ENCODE assay signal across 7 mouse cellular contexts in the genomic region with DNA sequence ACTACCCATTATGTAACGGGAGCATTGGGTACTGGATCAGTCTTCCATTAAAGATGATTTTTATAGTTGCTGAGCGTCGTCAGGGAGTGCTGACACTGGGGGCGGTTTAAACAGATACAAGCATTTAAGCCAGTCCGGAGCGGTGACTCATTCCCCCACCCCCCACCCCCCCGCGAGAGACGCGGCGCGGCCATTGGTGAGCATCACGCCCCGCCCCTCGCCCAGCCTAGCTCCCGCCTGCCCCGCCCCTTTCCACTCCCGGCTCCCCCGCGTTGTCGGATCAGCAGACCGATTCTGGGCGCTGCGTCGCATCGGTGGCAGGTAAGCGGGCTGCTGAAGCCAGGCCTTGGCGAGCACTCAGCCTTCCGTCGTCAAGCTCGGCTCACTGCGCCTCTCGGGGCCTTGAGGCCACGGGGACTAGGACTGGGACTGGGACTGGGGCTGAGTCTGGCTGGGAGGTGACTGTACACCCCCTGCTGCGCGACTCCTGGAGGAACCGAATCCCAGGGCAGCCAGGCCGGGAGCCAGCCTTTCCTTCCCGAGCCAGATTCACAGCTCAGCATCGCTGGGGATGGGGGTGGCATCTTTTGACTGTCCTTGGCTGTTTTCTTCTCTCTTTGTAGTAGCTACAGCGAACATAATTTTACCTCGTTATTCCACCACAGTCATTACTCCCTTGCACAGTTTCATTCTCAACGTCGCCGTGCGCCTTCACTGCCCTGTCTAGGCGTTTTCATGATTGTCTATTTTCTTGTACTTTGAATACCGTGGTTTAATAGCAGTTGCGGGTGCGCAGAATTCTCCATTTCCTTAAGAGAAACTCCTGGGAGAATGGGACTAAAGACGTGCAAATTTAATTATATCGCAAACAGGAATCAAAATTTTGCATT. TPM values are rescaled to one million over a fixed set of nuclear protein-coding genes. Genes with fewer than 3 reads are reported as not detected.
A peak's percentile ranks its signal among the peaks of the same experiment; 100 is the strongest.
DNase-seq lines count a peak whose midpoint lies in the region; ATAC-seq lines count a peak whose summit lies in the region.

TSS of gene Prnp (plus strand) at position 246 of the 890 bp plus-strand sequence.
TSS of gene Prn (plus strand) at position 275 of the 890 bp plus-strand sequence.

- no peaks in the 10 kb centered on the region for H3K9me3 ChIP-seq in embryonic facial prominence, embryonic 12.5 days
- H3K9me3 ChIP-seq in limb, embryonic 11.5 days (ENCODE audit: control insufficient read depth, low read length) = no peaks in the 10 kb centered on the region
- no peaks in the 10 kb centered on the region for H3K9me3 ChIP-seq in midbrain, embryonic 14.5 days (ENCODE audit: control insufficient read depth, low read length)

- H3K9ac ChIP-seq in embryonic facial prominence, embryonic 12.5 days = peak within 1 kb of the TSS; percentile 72
- H3K9ac ChIP-seq in limb, embryonic 11.5 days (ENCODE audit: low read length) = peak within 1 kb of the TSS; percentile 62
- H3K9ac ChIP-seq in midbrain, embryonic 14.5 days (replicated peaks; ENCODE audit: low read length) = peak within 1 kb of the TSS; percentile 95

- peak within 1 kb of the TSS; percentile 70 for H3K4me3 ChIP-seq in embryonic facial prominence, embryonic 12.5 days
- H3K4me3 ChIP-seq in limb, embryonic 11.5 days (ENCODE audit: low read depth, low read length) = peak within 1 kb of the TSS; percentile 52
- peak within 1 kb of the TSS; percentile 75 for H3K4me3 ChIP-seq in midbrain, embryonic 14.5 days (replicated peaks; ENCODE audit: low read depth, low read length)

- DNase-seq in adrenal gland, postnatal 25 days = peak; percentile 94
- peak; percentile 99 for DNase-seq in heart, adult 11 months
- peak; percentile 90 for DNase-seq in kidney, adult 18-20 months
- DNase-seq in limb, embryonic 11.5 days (ENCODE audit: low spot score) = peak; percentile 94
- DNase-seq in midbrain, embryonic 14.5 days = peak; percentile 97
- DNase-seq in spleen, adult 18-20 months = peak; percentile 80 to 88

- H3K27me3 ChIP-seq in embryonic facial prominence, embryonic 12.5 days = no peaks in the 10 kb centered on the region
- H3K27me3 ChIP-seq in limb, embryonic 11.5 days (ENCODE audit: control insufficient read depth, insufficient read depth, low read length) = no peaks in the 10 kb centered on the region
- H3K27me3 ChIP-seq in midbrain, embryonic 14.5 days (ENCODE audit: control insufficient read depth, insufficient read depth, low read length) = no peaks in the 10 kb centered on the region

- ATAC-seq in embryonic facial prominence, embryonic 12.5 days (ENCODE audit: insufficient number of reproducible peaks, insufficient read depth, low FRiP score, low TSS enrichment) = peak; percentile 89
- ATAC-seq in limb, embryonic 11.5 days (ENCODE audit: insufficient number of reproducible peaks, low FRiP score, low TSS enrichment, low read depth) = peak; percentile 91
- peak; percentile 94 for ATAC-seq in midbrain, embryonic 14.5 days (ENCODE audit: low FRiP score, low TSS enrichment)

- 6% methylated on average over 50 of the region's 52 CpGs for WGBS in embryonic facial prominence, embryonic 12.5 days
- 6% methylated on average over 52 of the region's 52 CpGs for WGBS in limb, embryonic 11.5 days
- WGBS in midbrain, embryonic 14.5 days = 4% methylated on average over 52 of the region's 52 CpGs

- peaks cover 12% of the 10 kb centered on the region; the same call in 1 of the 2 replicates for H3K4me1 ChIP-seq in embryonic facial prominence, embryonic 12.5 days
- peaks cover 2% of the 10 kb centered on the region; the same call in 1 of the 2 replicates for H3K4me1 ChIP-seq in limb, embryonic 11.5 days (ENCODE audit: control insufficient read depth, insufficient read depth, low read length)
- H3K4me1 ChIP-seq in midbrain, embryonic 14.5 days (ENCODE audit: control insufficient read depth, insufficient read depth, low read length) = peaks cover 17% of the 10 kb centered on the region

- peak within 1 kb of the TSS; percentile 76 for H3K27ac ChIP-seq in embryonic facial prominence, embryonic 12.5 days
- no peak within 1 kb of the TSS for H3K27ac ChIP-seq in limb, embryonic 11.5 days (replicated peaks; ENCODE audit: low read depth, low read length)
- H3K27ac ChIP-seq in midbrain, embryonic 14.5 days (replicated peaks; ENCODE audit: low read depth, low read length) = peak within 1 kb of the TSS; percentile 95

- no peaks in the 10 kb centered on the region for H3K36me3 ChIP-seq in embryonic facial prominence, embryonic 12.5 days
- no peaks in the 10 kb centered on the region for H3K36me3 ChIP-seq in limb, embryonic 11.5 days (ENCODE audit: control insufficient read depth, insufficient read depth, low read length)
- 0 out of 2 replicates have a peak, but pooled peaks cover 4% of the 10 kb centered on the region for H3K36me3 ChIP-seq in midbrain, embryonic 14.5 days (ENCODE audit: control insufficient read depth, insufficient read depth, low read length)

- H3K4me2 ChIP-seq in embryonic facial prominence, embryonic 12.5 days (replicated peaks) = peak within 1 kb of the TSS; percentile 64
- H3K4me2 ChIP-seq in limb, embryonic 11.5 days (ENCODE audit: low read depth, severe bottlenecking) = peak within 1 kb of the TSS; percentile 74
- H3K4me2 ChIP-seq in midbrain, embryonic 14.5 days (ENCODE audit: low read length) = peak within 1 kb of the TSS; percentile 67

RNA-seq across cellular contexts. Expression of gene Prnp, which starts in this region (rescaled TPM):
- total RNA-seq in adrenal gland, postnatal 25 days (2021) = 72.9 and 75.5 TPM in 2 replicates
- polyA plus RNA-seq in embryonic facial prominence, embryonic 12.5 days (2016; fragmentation: Nextera tagmentation; extraction: Ambion mirVana) = 47.0 and 49.2 TPM in 2 replicates
- 16.6 and 19.3 TPM in 2 replicates for polyA plus RNA-seq in limb, embryonic 11.5 days (2014; fragmentation: Nextera tagmentation; extraction: Ambion mirVana)
- polyA plus RNA-seq in midbrain, embryonic 14.5 days (2014; fragmentation: Nextera tagmentation; extraction: Ambion mirVana) = 97.3 and 118 TPM in 2 replicates

RNA-seq across cellular contexts. Expression of gene Prn, which starts in this region (rescaled TPM):
- 0.24 TPM in 1 of 2 replicates, not detected in the other for total RNA-seq in adrenal gland, postnatal 25 days (2021)
- not detected in 2 replicates for polyA plus RNA-seq in embryonic facial prominence, embryonic 12.5 days (2016; fragmentation: Nextera tagmentation; extraction: Ambion mirVana)
- not detected in 2 replicates for polyA plus RNA-seq in limb, embryonic 11.5 days (2014; fragmentation: Nextera tagmentation; extraction: Ambion mirVana)
- polyA plus RNA-seq in midbrain, embryonic 14.5 days (2014; fragmentation: Nextera tagmentation; extraction: Ambion mirVana) = not detected in 2 replicates
